Mouse (Mus musculus) intestine, embryonic 16.5 days (tissue): Measurements from ENCODE around the gene 8030474K03Rik. TPM values are rescaled to one million over a fixed set of nuclear protein-coding genes. Genes with fewer than 3 reads are reported as not detected.
"Not testable (repeated sequence)": the region's sequence is repeated elsewhere in the genome, so short reads cannot be mapped to it uniquely, and the experiment has no call there.

Source experiments
- ATAC-seq: fragments of 200-750 bp; cut with Nextera tagmentation; 2 replicates; pipeline ENCODE4 v1.8.0; 2017; ENCODE audit warnings: moderate TSS enrichment, moderate library complexity
- H3K27ac ChIP-seq: fragments of 300-500 bp; sonication (generic); 2 replicates; pipeline ENCODE4 v1.5.1; 2014; ENCODE audit warnings: mild to moderate bottlenecking, low read length
- H3K27me3 ChIP-seq: fragments of 300-500 bp; sonication (generic); replicated peaks from 2 replicates; pipeline ENCODE4 v1.6.1; 2014; ENCODE audit warnings: low read length, control low read depth, mixed read lengths; ENCODE audit not compliant: control insufficient read depth, insufficient read depth
- H3K36me3 ChIP-seq: fragments of 300-500 bp; sonication (generic); 2 replicates; pipeline ENCODE4 v1.6.1; 2014; ENCODE audit warnings: low read length, control low read depth; ENCODE audit not compliant: control insufficient read depth, insufficient read depth
- H3K4me1 ChIP-seq: fragments of 300-500 bp; sonication (generic); 2 replicates; pipeline ENCODE4 v1.6.1; 2014; ENCODE audit warnings: low read length, control low read depth, mixed read lengths; ENCODE audit not compliant: control insufficient read depth, insufficient read depth
- H3K4me2 ChIP-seq: fragments of 300-500 bp; sonication (generic); 2 replicates; pipeline ENCODE4 v1.6.1; 2014; ENCODE audit warnings: low read depth, low read length, control low read depth
- H3K4me3 ChIP-seq: fragments of 300-500 bp; sonication (generic); 2 replicates; pipeline ENCODE4 v1.5.1; 2014; ENCODE audit warnings: mild to moderate bottlenecking, low read length
- H3K9ac ChIP-seq: fragments of 300-500 bp; sonication (generic); 2 replicates; pipeline ENCODE4 v1.6.1; 2014; ENCODE audit warnings: low read depth, low read length
- H3K9me3 ChIP-seq: fragments of 300-500 bp; sonication (generic); 2 replicates; pipeline ENCODE4 v1.6.1; 2016; ENCODE audit warnings: low read length, control low read depth; ENCODE audit not compliant: control insufficient read depth
- WGBS: fragments of 180-500 bp; shearing (Covaris S2); extraction: QIAGEN DNeasy Blood & Tissue Kit; methylation state at CpG from one replicate; pipeline ENCODE4 v1.1.7; 2014; 5-methylcytosine and 5-hydroxymethylcytosine counted together
- polyA plus RNA-seq: library from polyadenylated mRNA; unstranded; fragments of >200 nt; fragmentation: Nextera tagmentation; extraction: Ambion mirVana; gene quantifications from 2 replicates; pipeline ENCODE4 v1.2.1, GENCODE M21; 2015

Gene 8030474K03Rik
- polyA plus RNA-seq, 1 experiment from 2014 or later = 0.26 TPM

GRCm38 (mm10) chrX:101805512-101805911 lies 11.1 kb downstream of the 8030474K03Rik start:
- H3K4me2 ChIP-seq = no peak overlapping the region
- H3K9ac ChIP-seq = no peak overlapping the region
- no peak for ATAC-seq
- no peak overlapping the region for H3K4me3 ChIP-seq
- no peaks in the 10 kb centered on the region for H3K9me3 ChIP-seq
- H3K36me3 ChIP-seq = no peaks in the 10 kb centered on the region
- no peaks in the 10 kb centered on the region for H3K4me1 ChIP-seq
- H3K27ac ChIP-seq = no peak overlapping the region
- H3K27me3 ChIP-seq = 0 out of 2 replicates have a peak, but pooled peaks cover 3% of the 10 kb centered on the region
- 28% methylated on average over 2 of the region's 2 CpGs for WGBS

- Histone ChIP-seq H3K4me3 (no peak overlapping the region), H3K27me3 (no peaks in the 10 kb centered on the region; the same call in 1 of the 2 replicates), H3K9me3 (no peaks in the 10 kb centered on the region), H3K4me2 (no peak overlapping the region), H3K27ac (no peak overlapping the region), H3K36me3 (no peaks in the 10 kb centered on the region), H3K4me1 (no peaks in the 10 kb centered on the region), H3K9ac (no peak overlapping the region)
- ATAC-seq = no peak
- WGBS = 62% methylated on average over 3 of the region's 3 CpGs
These were observed 17.3 kb downstream of the 8030474K03Rik start for GRCm38 (mm10) chrX:101811750-101812149.

GRCm38 (mm10) chrX:101819163-101819562 lies 24.7 kb downstream of the 8030474K03Rik start:
- WGBS = 42% methylated on average over 1 of the region's 1 CpGs

GRCm38 (mm10) chrX:101819980-101820379 lies 25.5 kb downstream of the 8030474K03Rik start:
- not testable (repeated sequence) for H3K36me3 ChIP-seq

More at GRCm38 (mm10) chrX:101819163-101819562, 24.7 kb downstream of the 8030474K03Rik start:
- Histone ChIP-seq H3K4me2 (no peak overlapping the region), H3K36me3 (no peaks in the 10 kb centered on the region), H3K4me1 (no peaks in the 10 kb centered on the region), H3K27me3 (0 out of 2 replicates have a peak, but pooled peaks cover 5% of the 10 kb centered on the region), H3K9ac (no peak overlapping the region), H3K27ac (no peak overlapping the region), H3K4me3 (no peak overlapping the region), H3K9me3 (no peaks in the 10 kb centered on the region)
- no peak for ATAC-seq

GRCm38 (mm10) chrX:101847191-101847795 lies 52.8 kb downstream of the 8030474K03Rik start:
- no peaks in the 10 kb centered on the region for H3K9me3 ChIP-seq
- peaks cover 38% of the 10 kb centered on the region for H3K27me3 ChIP-seq
- no peak overlapping the region for H3K4me2 ChIP-seq
- H3K4me1 ChIP-seq = no peaks in the 10 kb centered on the region
- H3K36me3 ChIP-seq = no peaks in the 10 kb centered on the region
- no peak overlapping the region for H3K9ac ChIP-seq
- WGBS = 64% methylated on average over 5 of the region's 5 CpGs
- peak overlapping the region; percentile 9; the same call in 1 of the 2 replicates for H3K27ac ChIP-seq
- no peak overlapping the region for H3K4me3 ChIP-seq
- ATAC-seq = peak; percentile 64

More at GRCm38 (mm10) chrX:101819980-101820379, 25.5 kb downstream of the 8030474K03Rik start:
- not testable (repeated sequence) for H3K4me2 ChIP-seq, H3K4me1 ChIP-seq, H3K27ac ChIP-seq, H3K9ac ChIP-seq, H3K4me3 ChIP-seq, H3K9me3 ChIP-seq, H3K27me3 ChIP-seq, ATAC-seq

Other genes starting within 250 kb of the 8030474K03Rik start
- gene Ogt, start 154.6 kb upstream of the 8030474K03Rik start, polyA plus RNA-seq = 94.0 and 96.5 TPM in 2 replicates
- gene Cxcr3, start 60.4 kb upstream of the 8030474K03Rik start, polyA plus RNA-seq = 0.91 and 0.98 TPM in 2 replicates
- 0.16 TPM in 1 of 2 replicates, not detected in the other for gene Gm4779, start 233 bp upstream of the 8030474K03Rik start, polyA plus RNA-seq
- 5.4 and 6.9 TPM in 2 replicates for gene Nhsl2, start 54.7 kb downstream of the 8030474K03Rik start, polyA plus RNA-seq